Mouse (Mus musculus) limb, embryonic 14.5 days (tissue): ENCODE results near the gene Celf2. TPM values are rescaled to one million over a fixed set of nuclear protein-coding genes. Genes with fewer than 3 reads are reported as not detected.

Source experiments
- ATAC-seq: fragments of 200-750 bp; cut with Nextera tagmentation; 2 replicates; pipeline ENCODE4 v1.8.0; 2017; ENCODE audit warnings: low read depth, moderate number of reproducible peaks, moderate TSS enrichment; ENCODE audit not compliant: low FRiP score
- DNase-seq: peaks from one replicate; pipeline ENCODE4 v3.0.0-alpha.2; 2015; ENCODE audit warnings: low spot score
- H3K27ac ChIP-seq: fragments of 300-500 bp; sonication (generic); replicated peaks from 2 replicates; pipeline ENCODE4 v1.5.1; 2014; ENCODE audit warnings: low read depth, mild to moderate bottlenecking, low read length, moderate library complexity, mixed read lengths
- H3K27me3 ChIP-seq: fragments of 300-500 bp; sonication (generic); 2 replicates; pipeline ENCODE4 v1.6.1; 2014; ENCODE audit warnings: low read length, mixed read lengths; ENCODE audit not compliant: control insufficient read depth, insufficient read depth
- H3K36me3 ChIP-seq: fragments of 300-500 bp; sonication (generic); 2 replicates; pipeline ENCODE4 v1.6.1; 2014; ENCODE audit warnings: mild to moderate bottlenecking, low read length, moderate library complexity, mixed read lengths; ENCODE audit not compliant: control insufficient read depth, insufficient read depth
- H3K4me1 ChIP-seq: fragments of 300-500 bp; sonication (generic); 2 replicates; pipeline ENCODE4 v1.6.1; 2014; ENCODE audit warnings: antibody characterized with exemption, low read length, mixed read lengths; ENCODE audit not compliant: control insufficient read depth, insufficient read depth
- H3K4me2 ChIP-seq: fragments of 300-500 bp; sonication (generic); replicated peaks from 2 replicates; pipeline ENCODE4 v1.6.1; 2014; ENCODE audit warnings: low read depth, mild to moderate bottlenecking, low read length, moderate library complexity; ENCODE audit not compliant: severe bottlenecking
- H3K4me3 ChIP-seq: fragments of 300-500 bp; sonication (generic); replicated peaks from 2 replicates; pipeline ENCODE4 v1.5.1; 2014; ENCODE audit warnings: low read length
- H3K9ac ChIP-seq: fragments of 300-500 bp; sonication (generic); 2 replicates; pipeline ENCODE4 v1.6.1; 2014; ENCODE audit warnings: mild to moderate bottlenecking, low read depth, low read length, moderate library complexity; ENCODE audit not compliant: severe bottlenecking
- H3K9me3 ChIP-seq: fragments of 300-500 bp; sonication (generic); 2 replicates; pipeline ENCODE4 v1.6.1; 2016; ENCODE audit warnings: low read length; ENCODE audit not compliant: control insufficient read depth
- POLR2A ChIP-seq: fragments of 200-500 bp; IDR thresholded peaks from 2 replicates; pipeline ENCODE4 v1.8.0; 2012; ENCODE audit warnings: inconsistent platforms, mild to moderate bottlenecking, moderate library complexity, borderline replicate concordance; ENCODE audit not compliant: insufficient read depth, insufficient read length; ENCODE audit errors: extremely low read depth
- WGBS: fragments of 180-500 bp; shearing (Covaris S2); extraction: QIAGEN DNeasy Blood & Tissue Kit; methylation state at CpG from one replicate; pipeline ENCODE4 v1.1.7; 2014; 5-methylcytosine and 5-hydroxymethylcytosine counted together
- polyA plus RNA-seq, 2 experiments: library from polyadenylated mRNA; depleted of rRNA in 1 of 2; stranded (reverse) in 1 of 2; unstranded in 1 of 2; fragments of >200 nt; fragmentation: Nextera tagmentation in 1 of 2; extraction: Ambion mirVana in 1 of 2; gene quantifications; 2 replicates each; pipeline versions ENCODE4 v1.2.1 to v1.2.3; 2012 to 2014

Gene Celf2
- polyA plus RNA-seq, 2 experiments = 55.3 to 75.1 TPM

DNA sequence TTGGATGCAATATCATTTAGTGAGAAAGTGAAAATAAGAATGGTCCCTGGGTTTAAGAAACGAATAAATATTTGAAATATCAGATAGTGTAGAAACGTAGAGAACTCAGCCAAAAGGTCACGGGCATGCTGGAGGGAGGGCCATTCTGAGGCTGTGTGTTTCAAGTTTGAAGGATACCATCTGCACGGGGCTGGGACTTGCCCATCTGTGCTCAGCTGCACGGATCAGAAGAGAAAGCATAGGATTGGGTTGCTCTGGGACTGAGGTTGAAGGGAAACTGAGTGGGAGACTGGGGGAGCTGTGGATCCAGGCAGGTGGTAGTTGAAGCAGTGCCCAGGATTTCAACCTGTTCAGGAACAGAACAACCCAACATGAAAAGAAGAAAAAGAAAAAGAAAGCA is 483.8 kb downstream of the Celf2 start:
- H3K27ac ChIP-seq = no peak overlapping the region

DNA sequence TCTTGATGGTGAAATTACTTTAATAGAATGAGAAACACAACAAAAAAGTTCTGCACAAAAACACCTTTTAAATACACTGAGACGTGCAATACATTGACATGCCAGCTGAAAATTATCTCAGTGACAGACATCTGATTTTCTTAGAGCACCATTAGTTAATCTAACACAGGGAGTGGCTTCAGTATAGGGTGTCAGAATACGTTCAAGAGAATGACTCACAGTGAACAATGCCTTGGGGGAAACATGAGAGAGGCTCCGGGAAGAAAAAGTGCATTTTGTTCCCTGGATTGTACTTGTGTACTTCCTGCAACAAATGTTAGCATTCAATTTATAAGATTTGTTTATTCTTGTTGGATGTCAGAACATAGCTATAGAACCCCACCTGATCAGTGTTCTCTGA is 487.2 kb downstream of the Celf2 start:
- Histone ChIP-seq H3K27ac (no peak overlapping the region), H3K9me3 (no peaks in the 10 kb centered on the region), H3K4me2 (no peak overlapping the region), H3K27me3 (no peaks in the 10 kb centered on the region), H3K4me3 (no peak overlapping the region), H3K4me1 (no peaks in the 10 kb centered on the region), H3K36me3 (no peaks in the 10 kb centered on the region), H3K9ac (no peak overlapping the region)
- ATAC-seq = no peak
- no peak for DNase-seq
- 45% methylated on average over 3 of the region's 3 CpGs for WGBS
- TF ChIP-seq POLR2A = no peak

More for the DNA sequence above, 483.8 kb downstream of the Celf2 start:
- Histone ChIP-seq H3K4me2 (no peak overlapping the region), H3K4me3 (no peak overlapping the region), H3K9ac (no peak overlapping the region), H3K36me3 (no peaks in the 10 kb centered on the region), H3K27me3 (no peaks in the 10 kb centered on the region), H3K9me3 (no peaks in the 10 kb centered on the region), H3K4me1 (no peaks in the 10 kb centered on the region)
- ATAC-seq (no peak), DNase-seq (no peak)
- WGBS = 71% methylated on average over 5 of the region's 5 CpGs
- TF ChIP-seq POLR2A = no peak

DNA sequence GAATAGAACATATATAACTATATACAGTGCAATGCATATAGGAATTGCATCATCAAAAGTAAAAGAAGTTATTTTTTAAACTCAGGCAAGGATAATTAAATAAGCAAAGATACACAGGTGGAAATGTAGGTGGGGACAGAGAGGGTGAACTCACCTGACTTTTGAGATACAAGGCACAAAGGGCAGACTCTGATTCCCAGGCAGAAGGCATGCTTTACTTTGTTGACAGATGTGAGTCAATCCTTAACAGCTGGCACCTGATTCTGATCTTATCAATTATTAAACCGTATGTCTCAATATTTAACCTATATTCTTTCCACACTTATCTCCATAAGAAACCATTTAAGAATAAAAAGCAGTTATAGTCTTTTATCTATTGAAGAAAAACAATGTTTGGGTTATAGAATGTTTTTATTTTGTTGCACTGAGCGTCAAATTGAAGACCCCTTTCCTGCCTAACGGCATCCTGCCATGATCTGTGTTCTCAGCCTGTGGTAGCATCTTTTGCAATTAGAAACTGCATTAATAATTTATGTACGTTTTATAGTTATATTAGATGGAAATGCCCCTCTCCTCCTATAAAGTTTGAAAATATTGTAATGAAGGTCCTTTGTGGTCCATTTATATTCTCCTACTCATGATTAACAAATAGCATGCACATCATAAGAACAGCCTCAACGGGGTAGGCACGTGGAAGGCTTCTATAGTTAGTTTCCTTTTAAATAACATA is 491.8 kb downstream of the Celf2 start:
- Histone ChIP-seq H3K4me3 (no peak overlapping the region), H3K27me3 (no peaks in the 10 kb centered on the region), H3K27ac (no peak overlapping the region), H3K4me2 (no peak overlapping the region), H3K9ac (no peak overlapping the region), H3K36me3 (no peaks in the 10 kb centered on the region), H3K9me3 (no peaks in the 10 kb centered on the region), H3K4me1 (no peaks in the 10 kb centered on the region)
- DNase-seq (no peak), ATAC-seq (no peak)
- WGBS = 88% methylated on average over 6 of the region's 6 CpGs
- no peak for TF ChIP-seq POLR2A

DNA sequence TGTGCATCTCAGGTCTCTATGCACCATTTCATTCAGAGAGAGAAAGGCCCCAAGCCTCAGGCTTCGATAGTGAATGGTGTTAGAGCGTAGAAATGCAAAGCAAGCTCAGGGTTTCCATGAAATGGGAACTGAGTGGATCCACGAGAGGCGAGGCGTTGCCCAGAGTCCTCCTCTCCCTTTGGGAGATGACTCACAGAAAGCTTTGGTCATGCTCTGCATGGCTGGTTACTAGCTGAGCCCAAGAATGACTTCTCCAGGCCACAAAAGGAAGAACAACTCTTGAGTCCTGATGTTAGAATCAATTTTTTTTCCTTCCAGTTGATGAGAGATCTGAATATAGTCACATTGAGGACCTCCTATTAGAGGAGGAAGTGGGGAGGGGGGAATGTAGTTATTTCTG is 496.2 kb downstream of the Celf2 start:
- ATAC-seq (no peak), DNase-seq (no peak)
- H3K4me2 ChIP-seq = no peak overlapping the region
- no peaks in the 10 kb centered on the region for H3K4me1 ChIP-seq
- no peak for TF ChIP-seq POLR2A
- H3K36me3 ChIP-seq = no peaks in the 10 kb centered on the region
- no peak overlapping the region for H3K4me3 ChIP-seq
- H3K27ac ChIP-seq = no peak overlapping the region
- WGBS = 91% methylated on average over 5 of the region's 5 CpGs
- H3K9me3 ChIP-seq = no peaks in the 10 kb centered on the region
- no peak overlapping the region for H3K9ac ChIP-seq
- H3K27me3 ChIP-seq = no peaks in the 10 kb centered on the region

DNA sequence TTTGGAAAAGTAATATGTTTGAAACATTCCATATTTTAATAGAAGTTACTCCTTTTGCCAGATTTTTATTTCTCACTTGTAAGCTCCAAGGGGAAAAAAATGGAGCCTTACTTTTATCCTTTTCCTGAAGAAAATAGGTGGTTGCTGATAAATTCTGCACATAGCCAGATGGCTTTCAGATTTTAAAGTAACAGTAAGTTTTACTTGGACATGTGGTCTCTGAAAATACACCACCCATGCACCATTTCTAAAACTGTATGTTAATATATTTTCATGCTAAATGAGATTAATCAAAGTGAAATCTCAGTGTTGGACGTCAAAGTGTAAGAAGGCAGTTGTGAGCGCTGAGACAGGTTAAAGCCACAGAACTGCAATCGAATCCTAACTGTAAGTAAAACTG is 502.5 kb downstream of the Celf2 start:
- TF ChIP-seq POLR2A = no peak
- no peaks in the 10 kb centered on the region for H3K4me1 ChIP-seq
- WGBS = 82% methylated on average over 3 of the region's 3 CpGs
- no peaks in the 10 kb centered on the region for H3K9me3 ChIP-seq
- no peaks in the 10 kb centered on the region for H3K27me3 ChIP-seq
- DNase-seq (no peak), ATAC-seq (no peak)
- H3K27ac ChIP-seq = no peak overlapping the region
- H3K36me3 ChIP-seq = no peaks in the 10 kb centered on the region
- H3K9ac ChIP-seq = no peak overlapping the region
- H3K4me2 ChIP-seq = no peak overlapping the region
- no peak overlapping the region for H3K4me3 ChIP-seq
